Mouse (Mus musculus) heart, adult 2 months (tissue): ENCODE data around the gene Gga3.

Source experiments
- EP300 ChIP-seq: fragments of 200-500 bp; IDR thresholded peaks from 2 replicates; pipeline ENCODE4 v1.6.1; 2011; ENCODE audit warnings: low read depth, low read length, control low read depth; ENCODE audit not compliant: insufficient read depth
- POLR2A ChIP-seq: fragments of 200-500 bp; IDR thresholded peaks from 2 replicates; pipeline ENCODE4 v1.6.1; 2011; ENCODE audit warnings: mild to moderate bottlenecking, low read depth, low read length, control low read depth; ENCODE audit not compliant: insufficient read depth

DNA sequence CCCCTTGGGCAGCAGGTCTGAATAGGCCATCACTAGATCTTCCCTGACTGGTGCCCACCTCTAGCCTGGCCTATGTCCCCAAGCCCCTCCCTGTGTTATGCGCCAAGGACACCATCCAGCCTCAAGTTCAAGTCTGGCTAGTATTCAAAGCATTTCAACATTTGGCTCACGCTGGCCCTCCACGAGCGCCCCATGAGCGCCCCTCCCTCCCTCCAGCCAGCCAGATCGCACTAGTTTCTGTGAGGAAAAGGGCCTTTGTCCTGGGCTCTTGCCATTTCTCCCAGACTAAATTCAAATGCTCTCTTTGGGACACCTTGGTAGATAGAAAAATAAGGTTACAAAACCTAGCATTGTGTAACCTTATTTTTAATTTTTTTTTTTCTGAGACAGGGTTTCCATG lies 12.0 kb upstream of the Gga3 start:
- TF ChIP-seq POLR2A = no peak
- TF ChIP-seq EP300 = no peak
